In the genomic region with DNA sequence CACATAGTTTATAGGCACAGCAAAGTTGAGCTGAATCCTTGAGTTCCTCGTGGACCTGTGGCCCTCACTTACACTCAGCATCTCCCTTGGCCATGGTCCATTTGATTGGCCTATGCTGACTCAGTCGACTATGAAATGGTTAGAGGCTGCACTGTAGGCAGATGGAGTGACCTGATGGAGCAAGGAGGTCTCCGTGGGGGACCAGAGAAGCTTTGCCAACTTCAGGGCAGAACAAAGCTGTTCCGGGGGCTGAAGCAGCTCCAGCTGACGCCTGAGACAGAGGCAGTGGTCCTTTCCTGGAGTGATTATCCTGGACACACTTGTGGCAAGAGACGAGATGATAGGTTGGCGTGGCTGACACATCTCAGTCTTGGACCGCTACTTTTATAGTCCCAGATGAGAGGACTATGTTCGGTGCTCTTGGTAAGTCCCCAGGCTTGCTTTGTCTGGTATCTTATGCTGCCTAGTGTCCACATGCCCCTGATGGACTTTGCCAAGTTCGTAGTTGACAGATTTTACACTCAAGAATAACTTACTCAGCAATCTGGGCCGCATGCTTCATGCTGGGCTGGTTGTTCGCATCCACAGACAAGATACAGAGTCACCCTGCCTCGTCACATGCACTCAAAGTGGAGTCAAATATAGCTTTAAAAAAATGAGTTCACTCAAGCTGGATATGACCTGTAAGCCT, we compare ENCODE assay signal across 41 mouse cellular contexts. TPM values are rescaled to one million over a fixed set of nuclear protein-coding genes. Genes with fewer than 3 reads are reported as not detected.
DNase-seq lines count a peak whose midpoint lies in the region; ATAC-seq and TF ChIP-seq lines count a peak whose summit lies in the region.
"Had no signal": no experiment of that assay in that cellular context is flagged by ENCODE, and none has a peak within 500 bp of the region (broad histone marks: within the 10 kb centered on the region; RNA-seq: fewer than 3 reads in every experiment).

No protein-coding gene starts in this region.

- ATAC-seq in midbrain, embryonic 11.5 days (ENCODE audit: low FRiP score) = no peak
- ATAC-seq in midbrain, embryonic 16.5 days = no peak
- ATAC-seq: activated CD4-positive, CD25-positive, alpha-beta regulatory T cell, adult 4 months; forebrain, embryonic 14.5 days; intestine, embryonic 16.5 days; lung, postnatal 0 days had no signal

- H3K27me3 ChIP-seq in midbrain, embryonic 11.5 days (ENCODE audit: control insufficient read depth, insufficient read depth, low read length) = peaks cover 25% of the 10 kb centered on the region
- peaks cover 11% of the 10 kb centered on the region for H3K27me3 ChIP-seq in midbrain, embryonic 16.5 days (ENCODE audit: control insufficient read depth, insufficient read depth, low read depth, low read length)
- H3K27me3 ChIP-seq in kidney, adult 2 months (replicated peaks; ENCODE audit: control insufficient read depth, insufficient read depth, low read length) = no peaks in the 10 kb centered on the region

- no peak overlapping the region for H3K4me2 ChIP-seq in midbrain, embryonic 11.5 days
- no peak overlapping the region for H3K4me2 ChIP-seq in midbrain, embryonic 16.5 days (ENCODE audit: low read length)
- H3K4me2 ChIP-seq: embryonic facial prominence, embryonic 12.5 days; heart, embryonic 11.5 days; kidney, embryonic 15.5 days; limb, embryonic 15.5 days; liver, embryonic 13.5 days; neural tube, embryonic 12.5 days had no signal

- no peak overlapping the region for H3K4me3 ChIP-seq in midbrain, embryonic 11.5 days (ENCODE audit: low read depth, low read length)
- H3K4me3 ChIP-seq in midbrain, embryonic 16.5 days (ENCODE audit: low read depth, low read length) = no peak overlapping the region
- H3K4me3 ChIP-seq in kidney, adult 2 months (ENCODE audit: insufficient read depth, low read depth, low read length) = no peak overlapping the region
- H3K4me3 ChIP-seq: embryonic facial prominence, embryonic 12.5 days; kidney, embryonic 15.5 days; layer of hippocampus, adult 2 months; limb, embryonic 10.5 days; limb, embryonic 15.5 days; liver, embryonic 13.5 days; myocyte; neural tube, embryonic 12.5 days had no signal

- H3K4me1 ChIP-seq in midbrain, embryonic 11.5 days (ENCODE audit: control insufficient read depth, insufficient read depth, low read length) = peaks cover 6% of the 10 kb centered on the region
- peaks cover 5% of the 10 kb centered on the region; the same call in 1 of the 2 replicates for H3K4me1 ChIP-seq in midbrain, embryonic 16.5 days (ENCODE audit: control insufficient read depth, insufficient read depth, low read length)
- H3K4me1 ChIP-seq in kidney, adult 2 months (ENCODE audit: control insufficient read depth, insufficient read depth, low read length) = 0 out of 2 replicates have a peak, but pooled peaks cover 7% of the 10 kb centered on the region
- H3K4me1 ChIP-seq: liver, embryonic 13.5 days had no signal

- TF ChIP-seq POLR2A in kidney, adult 2 months (IDR thresholded peaks at IDR 0.05; ENCODE audit: low read depth, low read length) = no peak

- H3K27ac ChIP-seq in midbrain, embryonic 11.5 days (ENCODE audit: low read depth, low read length) = no peak overlapping the region
- H3K27ac ChIP-seq in midbrain, embryonic 16.5 days (ENCODE audit: low read length) = no peak overlapping the region
- no peak overlapping the region for H3K27ac ChIP-seq in kidney, adult 2 months (ENCODE audit: insufficient read depth, low read depth, low read length)
- H3K27ac ChIP-seq: embryonic facial prominence, embryonic 12.5 days; kidney, embryonic 15.5 days; layer of hippocampus, adult 2 months; limb, embryonic 10.5 days; limb, embryonic 15.5 days; liver, embryonic 13.5 days; macrophage; neural tube, embryonic 12.5 days; stomach, postnatal 0 days had no signal

- H3K9ac ChIP-seq in midbrain, embryonic 11.5 days (ENCODE audit: low read length) = no peak overlapping the region
- H3K9ac ChIP-seq in midbrain, embryonic 16.5 days (ENCODE audit: low read depth, low read length) = no peak overlapping the region
- H3K9ac ChIP-seq: embryonic facial prominence, embryonic 12.5 days; kidney, embryonic 15.5 days; limb, embryonic 15.5 days; liver, embryonic 13.5 days; neural tube, embryonic 12.5 days had no signal

- no peak for TF ChIP-seq CTCF in kidney, adult 2 months (conservative IDR thresholded peaks at IDR 0.05; ENCODE audit: insufficient read depth, insufficient read length, low read depth, low read length)

- no peaks in the 10 kb centered on the region for H3K9me3 ChIP-seq in midbrain, embryonic 11.5 days (ENCODE audit: control insufficient read depth, low read length)
- no peaks in the 10 kb centered on the region for H3K9me3 ChIP-seq in midbrain, embryonic 16.5 days (replicated peaks; ENCODE audit: control insufficient read depth, low read length, poor library complexity, severe bottlenecking)
- H3K9me3 ChIP-seq: embryonic facial prominence, embryonic 12.5 days; kidney, embryonic 15.5 days; limb, embryonic 10.5 days; limb, embryonic 15.5 days; liver, embryonic 13.5 days; neural tube, embryonic 12.5 days had no signal

- no peaks in the 10 kb centered on the region for H3K36me3 ChIP-seq in midbrain, embryonic 11.5 days (ENCODE audit: control insufficient read depth, insufficient read depth, low read length)
- no peaks in the 10 kb centered on the region for H3K36me3 ChIP-seq in midbrain, embryonic 16.5 days (ENCODE audit: control insufficient read depth, insufficient read depth, low read length)
- H3K36me3 ChIP-seq in kidney, adult 2 months (ENCODE audit: control insufficient read depth, insufficient read depth, low read length) = no peaks in the 10 kb centered on the region
- H3K36me3 ChIP-seq: embryonic facial prominence, embryonic 12.5 days; kidney, embryonic 15.5 days; limb, embryonic 10.5 days; limb, embryonic 15.5 days; liver, embryonic 13.5 days; neural tube, embryonic 12.5 days had no signal

- peak; percentile 59 for DNase-seq in midbrain, embryonic 11.5 days (ENCODE audit: low spot score, missing footprints)
- peak; percentile 83 for DNase-seq in cerebellum, adult 11-12 months
- peak; percentile 84 for DNase-seq in cerebellum, adult 9-10 months
- peak; percentile 55 to 57 for DNase-seq in cerebellum, postnatal 36 days
- DNase-seq in kidney, adult 2 months = no peak
- no peak for DNase-seq in layer of hippocampus, adult 8-10 months (ENCODE audit: low spot score in 2 of 2)
- DNase-seq: adrenal gland, adult 2 months; adrenal gland, postnatal 36 days; B cell, adult 2 months; gastrocnemius, postnatal 25 days; heart, adult 11 months; heart, postnatal 36 days; kidney, postnatal 25 days; liver, embryonic 13.5 days; lung, adult 18-20 months; midbrain, embryonic 14.5 days; right cerebral cortex, postnatal 4 days; thymus, adult 18-20 months; thymus, postnatal 36 days had no signal

- 82% methylated on average over 13 of the region's 13 CpGs for WGBS in midbrain, embryonic 11.5 days
- WGBS in midbrain, embryonic 16.5 days = 77% methylated on average over 13 of the region's 13 CpGs
- 67% methylated on average over 13 of the region's 13 CpGs for WGBS in kidney, adult 2 months

RNA-seq across cellular contexts. Expression of a gene that starts 3.4 kb away (rescaled TPM):
- polyA plus RNA-seq in midbrain, embryonic 11.5 days (2014; fragmentation: Nextera tagmentation; extraction: Ambion mirVana) = 1.1 and 1.4 TPM in 2 replicates
- polyA plus RNA-seq in midbrain, embryonic 16.5 days (2015; fragmentation: Nextera tagmentation; extraction: Ambion mirVana) = 2.1 and 2.3 TPM in 2 replicates
- 5.8 and 6.0 TPM in 2 replicates for polyA plus RNA-seq in kidney, adult 2 months (2012; rRNA removed)
- total RNA-seq in layer of hippocampus, adult 8-10 months (2022) = under 1 TPM in 3 of 4 experiments, not detected in 1; 0.11 to 0.16 (median 0.13) TPM
- total RNA-seq: CH12.LX; gastrocnemius, adult 18-20 months; heart, postnatal 36 days; megakaryocyte-erythroid progenitor cell, adult 5-6 weeks had no signal
- polyA plus RNA-seq: activated CD4-positive, CD25-positive, alpha-beta regulatory T cell, adult 4 months; macrophage had no signal

RNA-seq across cellular contexts. Expression of a gene that starts 24.5 kb away (rescaled TPM):
- polyA plus RNA-seq in midbrain, embryonic 11.5 days (2014; fragmentation: Nextera tagmentation; extraction: Ambion mirVana) = not detected in 2 replicates
- not detected in 2 replicates for polyA plus RNA-seq in midbrain, embryonic 16.5 days (2015; fragmentation: Nextera tagmentation; extraction: Ambion mirVana)
- polyA plus RNA-seq in kidney, adult 2 months (2012; rRNA removed) = 73.6 and 78.1 TPM in 2 replicates
- not detected for total RNA-seq in layer of hippocampus, adult 8-10 months (2022)
- total RNA-seq: adrenal gland, adult 2 months; adrenal gland, postnatal 36 days; gastrocnemius, adult 18-20 months; gastrocnemius, postnatal 25 days; heart, postnatal 36 days; layer of hippocampus, adult 2 months; layer of hippocampus, postnatal 25 days; left cerebral cortex, adult 8-10 months; megakaryocyte-erythroid progenitor cell, adult 5-6 weeks had no signal
- polyA plus RNA-seq: activated CD4-positive, CD25-positive, alpha-beta regulatory T cell, adult 4 months; embryonic facial prominence, embryonic 12.5 days; forebrain, embryonic 14.5 days; frontal cortex, adult 2 months; heart, embryonic 11.5 days; heart, embryonic 16.5 days; intestine, embryonic 16.5 days; limb, embryonic 10.5 days; limb, embryonic 15.5 days; liver, embryonic 13.5 days; lung, postnatal 0 days; macrophage; midbrain, embryonic 14.5 days; myocyte; neural tube, embryonic 12.5 days had no signal

Comparison
In these comparisons a context has a peak if more than half of its experiments do, and no peak if none do; other contexts are left out.
1. DNase-seq: peak in midbrain, embryonic 11.5 days (single experiment), cerebellum, adult 11-12 months (single experiment), cerebellum, adult 9-10 months (single experiment) and cerebellum, postnatal 36 days (2 of 2); none in kidney, adult 2 months (single experiment) and layer of hippocampus, adult 8-10 months (0 of 2).
2. RNA of a gene that starts 24.5 kb away (polyA plus RNA-seq): 73.6 to 78.1 TPM in kidney, adult 2 months; not detected in midbrain, embryonic 16.5 days and not detected in midbrain, embryonic 11.5 days; every median in the first group is over 10 times any median in the second.